Mouse (Mus musculus) splenic B cell, adult 2 months (primary cell): Measurements from ENCODE around the gene 4930590J08Rik.
"Not testable (repeated sequence)": the region's sequence is repeated elsewhere in the genome, so short reads cannot be mapped to it uniquely, and the experiment has no call there.

Experiments
- DNase-seq: peaks from one replicate; pipeline ENCODE4 v3.0.0-alpha.2; 2011; ENCODE audit warnings: low read depth, low spot score
- H3K27me3 ChIP-seq: 2 replicates; pipeline ENCODE4 v1.6.1; 2012; ENCODE audit warnings: mild to moderate bottlenecking, low read length, moderate library complexity, mixed read lengths; ENCODE audit not compliant: control insufficient read depth, poor library complexity, insufficient read depth, severe bottlenecking
- H3K36me3 ChIP-seq: 2 replicates; pipeline ENCODE4 v1.6.1; 2012; ENCODE audit warnings: mild to moderate bottlenecking, low read length, moderate library complexity, mixed read lengths; ENCODE audit not compliant: control insufficient read depth, poor library complexity, insufficient read depth, severe bottlenecking

4930590J08Rik gene

GRCm38 (mm10) chr6:91902509-91902908 lies at the start of gene 4930590J08Rik:
4930590J08Rik (plus strand) TSS chr6:91902809.
- not testable (repeated sequence) for H3K36me3 ChIP-seq, DNase-seq, H3K27me3 ChIP-seq

GRCm38 (mm10) chr6:91858339-91858738 lies 44.3 kb upstream of the 4930590J08Rik start:
- Histone ChIP-seq H3K36me3 (no peaks in the 10 kb centered on the region), H3K27me3 (no peaks in the 10 kb centered on the region)
- DNase-seq: no peak

- Histone ChIP-seq H3K36me3 (no peaks in the 10 kb centered on the region), H3K27me3 (no peaks in the 10 kb centered on the region)
- DNase-seq: no peak
Measured at GRCm38 (mm10) chr6:91862848-91863247, 39.8 kb upstream of the 4930590J08Rik start.

- no peak for DNase-seq
- Histone ChIP-seq H3K36me3 (no peaks in the 10 kb centered on the region), H3K27me3 (no peaks in the 10 kb centered on the region)
Measured at GRCm38 (mm10) chr6:91864595-91864994, 38.0 kb upstream of the 4930590J08Rik start.

- no peak for DNase-seq
- Histone ChIP-seq H3K36me3 (no peaks in the 10 kb centered on the region), H3K27me3 (no peaks in the 10 kb centered on the region)
Measured at GRCm38 (mm10) chr6:91865601-91866000, 37.0 kb upstream of the 4930590J08Rik start.

GRCm38 (mm10) chr6:91868091-91868490 lies 34.5 kb upstream of the 4930590J08Rik start:
- H3K36me3 ChIP-seq: no peaks in the 10 kb centered on the region
- DNase-seq: no peak
- no peaks in the 10 kb centered on the region for H3K27me3 ChIP-seq

GRCm38 (mm10) chr6:91872781-91873180 lies 29.8 kb upstream of the 4930590J08Rik start:
- DNase-seq: no peak
- H3K27me3 ChIP-seq: no peaks in the 10 kb centered on the region

GRCm38 (mm10) chr6:91877885-91878651 lies 24.5 kb upstream of the 4930590J08Rik start, which contains the start of gene Ccdc174:
Ccdc174 (plus strand) TSS chr6:91878053.
- DNase-seq: peak; percentile 97
- Histone ChIP-seq H3K27me3 (no peaks in the 10 kb centered on the region), H3K36me3 (peaks cover 6% of the 10 kb centered on the region)

More at GRCm38 (mm10) chr6:91872781-91873180, 29.8 kb upstream of the 4930590J08Rik start:
- H3K36me3 ChIP-seq: no peaks in the 10 kb centered on the region

GRCm38 (mm10) chr6:91883859-91884258 lies 18.8 kb upstream of the 4930590J08Rik start:
- DNase-seq: no peak
- Histone ChIP-seq H3K36me3 (peaks cover 29% of the 10 kb centered on the region), H3K27me3 (no peaks in the 10 kb centered on the region)

- Histone ChIP-seq H3K27me3 (no peaks in the 10 kb centered on the region), H3K36me3 (peaks cover 39% of the 10 kb centered on the region)
- no peak for DNase-seq
Measured at GRCm38 (mm10) chr6:91889255-91889906, 13.2 kb upstream of the 4930590J08Rik start.

- no peak for DNase-seq
- Histone ChIP-seq H3K27me3 (no peaks in the 10 kb centered on the region), H3K36me3 (peaks cover 39% of the 10 kb centered on the region)
Measured at GRCm38 (mm10) chr6:91890615-91891014, 12.0 kb upstream of the 4930590J08Rik start.

GRCm38 (mm10) chr6:91891776-91892175 lies 10.8 kb upstream of the 4930590J08Rik start:
- no peaks in the 10 kb centered on the region for H3K27me3 ChIP-seq
- no peak for DNase-seq
- H3K36me3 ChIP-seq: peaks cover 32% of the 10 kb centered on the region

- Histone ChIP-seq H3K27me3 (no peaks in the 10 kb centered on the region), H3K36me3 (peaks cover 17% of the 10 kb centered on the region)
- DNase-seq: no peak
Measured at GRCm38 (mm10) chr6:91896783-91897182, 5.8 kb upstream of the 4930590J08Rik start.

- H3K27me3 ChIP-seq: no peaks in the 10 kb centered on the region
- peaks cover 6% of the 10 kb centered on the region; the same call in 1 of the 2 replicates for H3K36me3 ChIP-seq
- peak; percentile 75 for DNase-seq
Measured at GRCm38 (mm10) chr6:91901505-91901904, 1.1 kb upstream of the 4930590J08Rik start.

- Histone ChIP-seq H3K27me3 (no peaks in the 10 kb centered on the region), H3K36me3 (no peaks in the 10 kb centered on the region)
- DNase-seq: no peak
Measured at GRCm38 (mm10) chr6:91914011-91914410, 11.4 kb downstream of the 4930590J08Rik start.
